Mouse (Mus musculus) frontal cortex, postnatal 10 days (tissue): ENCODE measurements around the gene Itpripl2.

Experiments used
- DNase-seq, 2 experiments: peaks; one replicate each; pipeline ENCODE4 v3.0.0; 2022; ENCODE audit warnings: low spot score in 2 of 2, mixed read lengths in 1 of 2

Itpripl2 gene

GRCm38 (mm10) chr7:118491431-118492147, at the start of gene Itpripl2:
TSS of gene Itpripl2 (minus strand) at chr7:118491975.
- DNase-seq: peak in 1 of 2 experiments; percentile 39

GRCm38 (mm10) chr7:118535076-118535475, 43.3 kb upstream of the Itpripl2 start:
- DNase-seq: no peak

- DNase-seq: no peak
These were observed 42.6 kb upstream of the Itpripl2 start for GRCm38 (mm10) chr7:118534326-118534725.

- peak; percentile 92 to 94 for DNase-seq
These were observed 41.4 kb upstream of the Itpripl2 start, which contains the start of gene Coq7 for GRCm38 (mm10) chr7:118533178-118533578. TSS of gene Coq7 (minus strand) at chr7:118533356.

- DNase-seq: peak; percentile 95
These were observed 40.9 kb upstream of the Itpripl2 start for GRCm38 (mm10) chr7:118532519-118533177.

GRCm38 (mm10) chr7:118526967-118527366, 35.2 kb upstream of the Itpripl2 start:
- DNase-seq: no peak

GRCm38 (mm10) chr7:118522077-118522476, 30.3 kb upstream of the Itpripl2 start:
- DNase-seq: no peak

- DNase-seq: no peak
These were observed 27.9 kb upstream of the Itpripl2 start for GRCm38 (mm10) chr7:118519661-118520060.

GRCm38 (mm10) chr7:118518687-118519086, 26.9 kb upstream of the Itpripl2 start:
- DNase-seq: peak; percentile 29 to 72

GRCm38 (mm10) chr7:118517819-118518218, 26.0 kb upstream of the Itpripl2 start:
- no peak for DNase-seq

- no peak for DNase-seq
These were observed 16.8 kb upstream of the Itpripl2 start for GRCm38 (mm10) chr7:118508556-118508955.

GRCm38 (mm10) chr7:118503844-118504243, 12.1 kb upstream of the Itpripl2 start:
- DNase-seq: no peak

- DNase-seq: no peak
These were observed 10.6 kb upstream of the Itpripl2 start for GRCm38 (mm10) chr7:118502333-118502732.

GRCm38 (mm10) chr7:118499784-118500435, 8.1 kb upstream of the Itpripl2 start:
- no peak for DNase-seq

- no peak for DNase-seq
These were observed 7.4 kb upstream of the Itpripl2 start for GRCm38 (mm10) chr7:118498984-118499783.

GRCm38 (mm10) chr7:118494892-118495579, 3.3 kb upstream of the Itpripl2 start:
- no peak for DNase-seq

GRCm38 (mm10) chr7:118493892-118494291, 2.1 kb upstream of the Itpripl2 start:
- no peak for DNase-seq

- DNase-seq: peak in 1 of 2 experiments; percentile 20
These were observed 927 bp downstream of the Itpripl2 start for GRCm38 (mm10) chr7:118490666-118491430.

GRCm38 (mm10) chr7:118489706-118490665, 1.8 kb downstream of the Itpripl2 start:
- no peak for DNase-seq
